Mouse (Mus musculus) liver, adult (tissue): ENCODE data around the gene Gfpt2.

Experiments
- GATA4 ChIP-seq: IDR thresholded peaks from 2 replicates; pipeline ENCODE4 v1.6.1; 2014; ENCODE audit warnings: mild to moderate bottlenecking, low read length; ENCODE audit not compliant: insufficient replicate concordance

The Gfpt2 gene

DNA sequence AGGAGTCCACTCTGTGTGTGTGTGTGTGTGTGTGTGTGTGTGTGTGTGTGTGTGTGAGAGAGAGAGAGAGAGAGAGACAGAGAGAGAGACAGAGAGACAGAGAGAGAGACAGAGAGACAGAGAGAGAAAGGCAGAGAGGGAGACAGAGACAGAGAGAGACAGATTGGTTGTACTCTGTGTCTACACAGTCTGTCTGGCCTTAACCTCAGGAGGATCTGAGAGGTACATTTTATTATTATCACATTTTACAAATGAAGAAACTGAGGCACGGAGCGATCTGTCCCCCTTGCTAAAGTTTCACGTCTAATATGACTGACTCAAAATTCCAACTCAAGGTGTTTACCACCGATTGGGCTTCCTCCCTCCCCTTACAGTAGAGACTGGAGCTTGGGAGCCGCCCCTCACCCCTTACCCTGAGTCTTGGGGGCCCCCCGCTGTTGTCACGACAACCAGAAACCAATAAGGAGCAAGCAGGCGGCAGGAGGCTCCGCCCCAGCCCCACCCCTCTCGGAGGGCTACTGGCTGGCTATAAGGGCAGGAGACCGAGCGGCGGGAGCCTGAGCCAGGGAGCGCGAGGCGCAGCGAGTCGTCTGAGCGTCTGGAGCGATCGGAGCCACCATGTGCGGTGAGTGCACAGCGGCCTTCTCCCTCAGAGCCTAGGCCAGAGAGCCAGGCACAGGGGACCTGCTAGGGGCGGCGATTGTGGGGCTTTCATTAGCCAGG lies at the start of gene Gfpt2:
Gene Gfpt2 (plus strand): TSS at position 560 of the 723 bp plus-strand sequence.
- no peak for TF ChIP-seq GATA4

DNA sequence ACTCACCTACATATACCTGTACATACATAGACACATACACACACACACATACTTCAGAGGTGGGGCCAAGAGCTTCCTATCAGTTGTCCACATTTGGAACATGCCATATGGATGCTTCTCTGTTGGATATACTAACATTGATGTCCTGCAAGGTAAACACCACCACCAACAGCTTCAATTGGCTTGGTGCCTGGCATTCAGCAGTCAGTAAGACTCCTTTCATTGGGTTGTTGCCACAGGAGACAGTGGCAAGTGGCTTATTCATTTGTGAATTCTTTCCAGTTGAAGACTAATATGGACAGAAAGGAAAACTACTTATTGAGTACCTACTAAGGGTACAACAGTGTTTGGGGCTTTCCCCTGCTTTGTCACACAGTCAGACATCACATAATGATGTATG lies 49.0 kb upstream of the Gfpt2 start:
- no peak for TF ChIP-seq GATA4

DNA sequence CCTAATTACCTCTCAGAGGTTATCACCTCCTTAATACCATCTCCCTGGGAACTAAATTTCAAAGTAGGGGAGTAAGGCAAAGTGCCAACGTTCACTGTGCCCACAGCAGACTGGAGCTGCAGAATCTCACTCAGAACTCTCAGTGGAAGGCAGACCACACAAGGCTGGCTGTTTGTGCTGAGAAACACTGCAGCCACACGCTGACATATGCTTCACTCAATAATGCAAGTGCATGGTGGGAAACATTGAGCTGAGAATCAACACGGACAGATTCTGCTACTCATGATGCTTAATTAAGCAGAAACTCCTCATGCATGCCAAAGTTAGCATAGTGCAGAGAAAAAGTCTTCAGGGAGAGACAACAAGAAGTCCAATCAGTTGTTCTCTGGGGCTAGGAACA lies 48.1 kb upstream of the Gfpt2 start:
- no peak for TF ChIP-seq GATA4

DNA sequence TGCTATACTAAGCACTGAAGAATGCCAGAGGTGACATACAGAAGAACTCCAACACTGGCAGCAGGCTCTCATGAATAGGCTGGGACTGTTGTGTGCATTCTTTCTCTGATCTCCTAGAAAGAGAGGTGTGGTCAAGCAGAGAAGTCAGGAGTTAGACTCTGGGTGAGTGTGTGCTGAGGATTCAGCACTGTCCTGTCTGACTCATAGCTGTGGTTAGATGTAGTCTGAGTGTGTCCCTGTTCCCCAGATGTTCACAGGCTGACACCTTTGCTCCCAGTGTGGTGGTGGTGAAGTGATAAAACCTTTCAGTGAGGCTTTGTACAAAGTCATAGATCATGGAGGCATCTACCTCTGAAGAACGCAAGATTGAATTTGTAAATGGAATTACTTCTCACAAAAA lies 47.2 kb upstream of the Gfpt2 start:
- TF ChIP-seq GATA4 = no peak

DNA sequence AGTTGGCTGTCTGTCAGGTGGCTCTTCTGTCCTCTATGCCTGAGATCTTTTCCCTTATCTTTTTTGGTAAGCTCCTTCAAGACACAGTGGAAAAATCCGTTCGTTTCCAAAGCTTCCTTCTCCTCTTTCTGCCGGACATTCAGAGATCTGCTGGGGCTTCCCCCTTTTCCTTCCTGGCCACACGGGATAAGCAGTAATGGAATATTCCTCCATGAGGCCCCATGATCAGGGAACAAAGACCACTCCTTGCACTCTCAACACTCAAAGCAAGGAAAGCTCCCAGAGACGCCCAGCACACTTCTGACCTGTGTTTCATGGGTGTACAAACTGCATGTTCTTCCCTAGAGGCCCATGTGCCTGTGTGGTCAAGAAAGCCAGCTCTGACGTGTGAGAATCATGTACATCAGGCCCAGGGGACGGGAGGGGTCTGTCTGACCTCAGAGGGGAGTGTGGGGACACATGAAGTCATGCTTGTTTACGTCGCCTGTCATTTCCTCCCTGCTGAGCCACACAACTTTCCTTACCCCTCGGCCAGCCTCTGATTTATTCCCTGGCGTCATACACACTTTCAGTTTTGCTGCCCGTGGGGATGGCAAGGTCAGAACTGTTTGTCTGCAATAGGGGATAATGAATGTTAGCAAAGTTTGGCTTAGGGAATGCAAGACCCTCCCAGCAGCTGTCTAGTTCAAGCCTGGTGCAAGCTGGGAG lies 38.9 kb upstream of the Gfpt2 start:
- peak; percentile 47; the same call in 1 of the 2 replicates for TF ChIP-seq GATA4

DNA sequence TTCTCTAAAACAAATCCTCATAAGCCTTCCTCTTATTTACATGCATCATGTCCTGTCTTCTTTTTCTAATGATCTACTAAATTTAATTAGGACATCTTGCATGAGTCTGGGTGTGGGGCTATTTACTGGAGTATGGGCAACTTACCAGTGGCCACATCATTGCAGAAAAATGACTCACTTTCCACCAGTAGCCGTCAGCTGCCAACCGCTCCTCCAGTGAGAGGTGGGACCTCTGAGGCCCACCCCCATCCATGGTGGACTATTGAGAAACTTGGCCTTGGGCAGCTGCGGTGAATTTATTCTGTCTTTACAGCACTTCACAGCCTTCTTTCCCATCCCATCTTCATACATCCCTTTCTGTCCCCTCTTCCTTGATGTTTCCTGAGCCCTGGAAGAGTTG lies 35.9 kb upstream of the Gfpt2 start:
- no peak for TF ChIP-seq GATA4

DNA sequence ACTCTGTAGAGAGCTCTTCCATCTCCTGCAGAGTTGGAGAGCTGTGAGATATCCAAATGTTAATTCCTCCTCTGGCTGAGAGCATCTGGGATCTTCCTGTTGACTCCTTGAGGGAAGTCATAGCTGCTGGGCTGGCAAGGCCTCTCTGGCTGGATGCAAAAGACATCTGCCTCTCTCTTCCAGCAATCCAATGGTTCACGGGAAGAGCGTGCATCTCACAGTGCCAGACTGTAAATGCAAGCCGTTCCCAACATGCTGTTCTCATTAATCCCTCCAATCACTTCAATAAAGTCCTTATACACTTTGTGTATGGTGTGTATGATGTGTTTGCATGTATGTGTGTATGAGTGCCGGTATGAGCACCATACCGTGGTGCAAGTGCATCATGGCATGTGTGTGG lies 32.8 kb upstream of the Gfpt2 start:
- no peak for TF ChIP-seq GATA4

DNA sequence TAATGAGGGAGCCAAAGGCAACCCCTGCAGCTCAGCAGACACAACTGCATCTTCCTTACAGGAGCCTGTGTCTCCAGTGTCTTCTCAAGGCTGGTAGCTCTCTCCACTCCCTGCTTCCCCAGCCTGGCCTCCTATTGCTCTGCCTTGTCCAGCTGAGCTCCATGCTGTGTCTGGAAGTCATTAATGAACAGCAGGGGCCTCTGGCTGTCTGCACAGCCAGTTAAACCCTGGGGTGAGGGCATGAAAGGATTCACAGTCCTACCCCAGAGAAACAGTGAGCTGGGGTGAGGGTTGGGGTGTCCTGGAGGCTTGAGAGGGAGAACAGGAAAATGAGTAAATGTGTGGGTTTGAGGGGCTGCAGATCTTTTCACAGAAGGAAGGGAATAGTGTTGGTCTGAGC lies 30.4 kb upstream of the Gfpt2 start:
- TF ChIP-seq GATA4 = no peak

DNA sequence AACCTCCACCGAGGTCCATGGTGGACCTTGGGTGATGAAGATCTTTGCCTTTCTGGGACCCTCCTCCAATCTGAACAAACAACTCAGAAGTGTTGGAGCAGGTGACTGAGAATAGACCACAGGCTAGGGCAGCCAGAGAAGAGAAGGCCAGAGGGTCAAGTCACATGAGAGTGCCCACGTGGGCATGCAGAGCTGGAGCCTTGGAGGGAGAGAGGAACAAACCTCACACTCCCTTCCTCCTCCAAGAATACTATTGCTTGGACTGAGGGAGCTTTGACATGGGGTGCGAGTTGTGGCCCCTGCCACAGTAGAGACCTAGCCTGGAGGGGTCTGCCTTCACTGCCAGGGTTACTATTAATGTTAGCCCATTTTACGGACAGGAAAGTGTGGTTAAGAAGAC lies 30.0 kb upstream of the Gfpt2 start:
- no peak for TF ChIP-seq GATA4

DNA sequence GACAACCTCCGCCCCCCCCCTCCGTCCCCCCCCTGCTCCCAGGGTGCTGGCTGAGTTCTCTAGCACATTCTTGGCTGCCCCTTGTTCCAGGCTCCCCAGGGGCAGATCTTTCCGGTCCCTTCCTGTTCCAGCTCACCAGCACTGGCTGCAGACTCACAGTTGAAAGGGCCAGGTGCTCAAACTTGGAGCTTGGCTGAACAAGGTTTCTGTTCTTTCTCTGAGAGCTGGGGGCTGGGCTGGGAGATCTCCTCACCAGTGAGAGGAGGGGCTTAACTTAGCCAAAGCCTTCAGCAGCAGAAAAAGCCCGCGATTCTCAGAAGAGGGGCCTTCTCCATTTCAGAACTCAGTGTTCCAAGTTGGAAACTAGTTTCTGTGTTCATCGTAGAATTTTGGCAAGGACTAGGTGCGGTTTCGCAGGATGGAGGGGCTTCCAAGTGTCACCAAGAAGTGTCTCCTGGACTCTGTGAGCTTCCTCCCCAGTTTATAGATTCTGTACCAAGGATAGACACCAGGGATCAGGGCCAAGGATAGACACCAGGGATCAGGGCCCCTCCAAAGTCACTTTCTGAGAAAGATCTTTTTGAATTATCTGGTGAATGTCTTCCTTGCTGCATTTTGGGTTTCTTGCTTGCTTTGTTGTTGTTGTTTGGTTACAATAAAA lies 29.2 kb upstream of the Gfpt2 start:
- TF ChIP-seq GATA4 = no peak

DNA sequence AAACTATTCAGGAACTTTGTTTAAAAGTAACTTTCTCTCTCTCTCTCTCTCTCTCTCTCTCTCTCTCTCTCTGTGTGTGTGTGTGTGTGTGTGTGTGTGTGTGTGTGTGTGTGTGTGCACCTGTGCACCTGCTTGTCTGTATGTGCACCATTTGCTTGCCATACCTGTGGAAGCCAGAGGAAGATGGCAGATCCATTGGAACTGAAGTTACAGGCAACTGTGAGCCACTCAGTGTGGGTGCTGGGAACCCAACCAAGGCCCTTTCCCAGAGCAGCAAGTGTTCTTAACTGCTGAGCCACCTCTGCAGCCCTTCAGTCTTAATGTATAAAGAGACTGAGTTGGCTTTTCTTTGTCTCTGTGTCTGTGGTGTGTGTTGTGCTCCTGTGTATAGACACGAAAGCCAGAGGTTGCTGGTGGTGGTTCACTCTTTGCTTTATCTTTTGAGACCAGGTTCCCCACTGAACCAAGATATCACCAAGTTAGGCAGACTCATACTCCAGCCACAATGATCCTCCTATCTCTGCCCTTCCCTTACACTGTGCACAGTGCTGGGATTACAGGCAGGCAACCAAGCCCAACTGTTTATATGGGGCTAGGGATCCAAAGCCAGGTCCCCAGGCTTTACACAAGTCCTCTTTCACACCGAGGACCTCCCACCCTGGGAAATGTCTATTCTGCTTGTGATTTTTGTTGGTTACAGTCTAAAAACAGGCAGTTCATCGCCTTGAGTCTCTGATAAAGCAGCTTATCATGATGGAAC lies 28.4 kb upstream of the Gfpt2 start:
- TF ChIP-seq GATA4 = no peak

DNA sequence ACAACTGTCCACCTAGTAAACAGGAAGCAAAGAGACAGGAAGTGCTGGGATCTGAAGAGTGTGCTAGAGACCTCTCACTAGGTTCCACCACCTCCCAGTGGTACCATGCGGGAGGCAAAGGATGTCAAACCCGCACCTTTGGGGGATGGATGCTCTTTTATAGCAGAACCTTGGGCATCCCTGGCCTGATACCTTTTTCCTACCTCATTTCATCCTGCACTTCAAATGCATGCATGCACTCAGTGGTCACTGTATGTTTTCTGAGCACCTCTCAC lies 27.9 kb upstream of the Gfpt2 start:
- TF ChIP-seq GATA4 = no peak

DNA sequence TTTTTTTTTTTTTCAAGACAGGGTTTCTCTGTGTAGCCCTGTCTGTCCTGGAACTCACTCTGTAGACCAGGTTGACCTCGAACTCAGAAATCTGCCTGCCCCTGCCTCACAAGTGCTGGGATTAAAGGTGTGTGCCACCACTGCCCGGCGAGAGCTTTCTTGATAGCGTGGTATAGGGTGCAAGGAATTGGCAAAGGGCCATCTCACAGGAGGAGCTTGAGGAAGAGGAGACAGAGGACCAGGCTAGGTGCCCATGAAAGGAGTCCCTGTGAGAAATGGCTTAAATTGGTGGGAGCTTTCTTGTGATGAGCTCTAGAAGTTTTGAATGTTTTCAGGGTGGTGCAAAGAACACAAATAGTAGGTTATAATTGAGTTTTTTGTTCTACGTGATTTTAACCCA lies 25.2 kb upstream of the Gfpt2 start:
- no peak for TF ChIP-seq GATA4

DNA sequence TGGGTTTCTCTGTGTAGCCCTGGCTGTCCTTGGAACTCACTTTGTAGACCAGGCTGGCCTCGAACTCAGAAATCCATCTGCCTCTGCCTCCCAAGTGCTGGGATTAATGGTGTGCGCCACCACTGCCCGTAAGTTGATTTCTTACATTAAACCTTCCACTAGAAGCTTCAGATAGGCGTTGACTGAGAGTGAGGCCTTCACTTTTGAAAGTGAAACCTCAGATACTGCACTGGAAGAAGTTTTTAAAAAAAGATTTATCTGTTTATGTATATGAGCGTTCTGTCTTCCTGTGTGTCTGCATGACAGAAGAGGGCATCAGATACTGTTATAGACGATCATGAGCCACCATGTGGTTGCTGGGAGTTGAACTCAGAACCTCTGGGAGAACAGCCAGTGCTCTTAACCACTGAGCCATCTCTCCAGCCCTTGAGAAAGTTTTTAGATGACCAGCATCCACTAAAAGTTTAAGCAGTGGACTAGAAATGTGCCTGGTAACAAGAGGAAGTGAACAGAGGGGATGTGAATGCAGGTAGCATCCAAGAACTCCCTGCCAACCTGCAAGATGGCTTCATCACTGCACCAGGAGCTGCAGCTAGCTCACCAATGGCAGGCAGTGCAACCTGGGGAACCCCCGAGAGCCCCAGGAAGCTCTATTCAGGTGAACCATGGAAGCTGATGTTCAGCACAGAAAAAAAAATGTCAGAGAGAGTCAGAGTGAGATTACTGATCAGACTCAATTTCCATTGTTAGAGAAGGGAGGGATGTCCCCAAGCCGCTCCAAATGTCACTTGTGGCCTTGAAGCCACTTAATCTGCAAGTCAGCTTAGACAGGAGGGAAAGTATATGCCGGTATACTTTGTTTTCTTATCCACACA lies 23.1 kb upstream of the Gfpt2 start:
- TF ChIP-seq GATA4 = no peak

DNA sequence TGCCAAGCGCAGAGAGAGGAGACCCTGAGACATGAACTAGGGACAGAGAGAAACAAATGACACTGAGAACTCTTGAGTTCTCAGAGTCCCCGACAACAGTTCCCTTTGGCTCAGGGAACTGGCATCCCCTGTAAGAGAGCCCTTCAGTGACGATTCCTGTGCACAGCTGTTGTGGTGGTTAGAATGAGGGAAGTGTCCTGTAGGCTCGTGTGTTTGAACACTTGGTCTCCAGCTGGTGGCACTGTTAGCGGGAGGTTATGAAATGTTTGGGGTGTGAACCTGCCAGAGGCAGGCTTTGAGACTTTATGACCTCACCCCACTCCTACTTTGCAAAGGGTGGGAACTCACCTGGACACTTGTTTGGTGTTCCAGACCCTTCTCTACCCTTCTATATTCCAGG lies 21.7 kb upstream of the Gfpt2 start:
- TF ChIP-seq GATA4 = no peak
